Mouse (Mus musculus): ENCODE data around the gene Ubash3b. TPM values are rescaled to one million over a fixed set of nuclear protein-coding genes. Genes with fewer than 3 reads are reported as not detected.

The Ubash3b gene
- polyA plus RNA-seq, 1 experiment from 2014 or later, result 9.6 TPM

GRCm38 (mm10) chr9:41031590-41032489 lies 129.7 kb downstream of the Ubash3b start:
- H3K36me3 ChIP-seq (ENCODE audit: control insufficient read depth, insufficient read depth, low read length), result peaks cover 24% of the 10 kb centered on the region
- no peak overlapping the region for H3K9ac ChIP-seq (ENCODE audit: low read length)
- H3K27me3 ChIP-seq (ENCODE audit: control insufficient read depth, insufficient read depth, low read length), result no peaks in the 10 kb centered on the region
- peak overlapping the region in 1 of 2 experiments; percentile 33; a peak in 1 of 4 replicates for H3K27ac ChIP-seq (replicated peaks in 1 of 2; ENCODE audit: control insufficient read depth in 1 of 2, insufficient read depth in 1 of 2, low read depth in 2 of 2, low read length in 2 of 2)
- 40% methylated on average over 18 of the region's 18 CpGs for WGBS
- ATAC-seq (ENCODE audit: insufficient number of reproducible peaks, insufficient read depth, low FRiP score, low read depth), result no peak
- peaks cover 7 to 12% of the 10 kb centered on the region in 2 experiments for H3K4me1 ChIP-seq (ENCODE audit: control insufficient read depth in 2 of 2, insufficient read depth in 2 of 2, low read length in 2 of 2)
- H3K4me3 ChIP-seq (ENCODE audit: control insufficient read depth in 1 of 2, insufficient read depth in 1 of 2, low read depth in 1 of 2, low read length in 2 of 2), result no peak overlapping the region
- no peak overlapping the region; the same call in 1 of the 2 replicates for H3K4me2 ChIP-seq (ENCODE audit: low read length)
- H3K9me3 ChIP-seq (ENCODE audit: control insufficient read depth, low read length), result no peaks in the 10 kb centered on the region

- Histone ChIP-seq H3K9ac (ENCODE audit: low read length) (no peak overlapping the region), H3K4me1 (ENCODE audit: control insufficient read depth in 2 of 2, insufficient read depth in 2 of 2, low read length in 2 of 2) (peaks cover 7 to 12% of the 10 kb centered on the region in 2 experiments), H3K27ac (replicated peaks in 1 of 2; ENCODE audit: control insufficient read depth in 1 of 2, insufficient read depth in 1 of 2, low read depth in 2 of 2, low read length in 2 of 2) (no peak overlapping the region), H3K9me3 (ENCODE audit: control insufficient read depth, low read length) (no peaks in the 10 kb centered on the region), H3K4me2 (ENCODE audit: low read length) (no peak overlapping the region), H3K36me3 (ENCODE audit: control insufficient read depth, insufficient read depth, low read length) (peaks cover 21% of the 10 kb centered on the region), H3K27me3 (ENCODE audit: control insufficient read depth, insufficient read depth, low read length) (no peaks in the 10 kb centered on the region), H3K4me3 (ENCODE audit: control insufficient read depth in 1 of 2, insufficient read depth in 1 of 2, low read depth in 1 of 2, low read length in 2 of 2) (no peak overlapping the region)
- WGBS, result 79% methylated on average over 6 of the region's 6 CpGs
- no peak for ATAC-seq (ENCODE audit: insufficient number of reproducible peaks, insufficient read depth, low FRiP score, low read depth)
Observed at GRCm38 (mm10) chr9:41029827-41030226, 131.7 kb downstream of the Ubash3b start.

- 40% methylated on average over 5 of the region's 5 CpGs for WGBS
- Histone ChIP-seq H3K4me2 (ENCODE audit: low read length) (no peak overlapping the region), H3K36me3 (ENCODE audit: control insufficient read depth, insufficient read depth, low read length) (peaks cover 23% of the 10 kb centered on the region), H3K9me3 (ENCODE audit: control insufficient read depth, low read length) (no peaks in the 10 kb centered on the region), H3K27ac (replicated peaks in 1 of 2; ENCODE audit: control insufficient read depth in 1 of 2, insufficient read depth in 1 of 2, low read depth in 2 of 2, low read length in 2 of 2) (no peak overlapping the region), H3K27me3 (ENCODE audit: control insufficient read depth, insufficient read depth, low read length) (no peaks in the 10 kb centered on the region), H3K4me1 (ENCODE audit: control insufficient read depth in 2 of 2, insufficient read depth in 2 of 2, low read length in 2 of 2) (peaks cover 7 to 12% of the 10 kb centered on the region in 2 experiments), H3K9ac (ENCODE audit: low read length) (no peak overlapping the region), H3K4me3 (ENCODE audit: control insufficient read depth in 1 of 2, insufficient read depth in 1 of 2, low read depth in 1 of 2, low read length in 2 of 2) (no peak overlapping the region)
- no peak for ATAC-seq (ENCODE audit: insufficient number of reproducible peaks, insufficient read depth, low FRiP score, low read depth)
Observed at GRCm38 (mm10) chr9:41028470-41028869, 133.0 kb downstream of the Ubash3b start.

GRCm38 (mm10) chr9:41021690-41022089 lies 139.8 kb downstream of the Ubash3b start:
- H3K9me3 ChIP-seq (ENCODE audit: control insufficient read depth, low read length), result no peaks in the 10 kb centered on the region
- no peak for ATAC-seq (ENCODE audit: insufficient number of reproducible peaks, insufficient read depth, low FRiP score, low read depth)
- 34% methylated on average over 3 of the region's 3 CpGs for WGBS
- no peak overlapping the region for H3K27ac ChIP-seq (replicated peaks in 1 of 2; ENCODE audit: control insufficient read depth in 1 of 2, insufficient read depth in 1 of 2, low read depth in 2 of 2, low read length in 2 of 2)
- no peak overlapping the region for H3K4me3 ChIP-seq (ENCODE audit: control insufficient read depth in 1 of 2, insufficient read depth in 1 of 2, low read depth in 1 of 2, low read length in 2 of 2)
- peaks cover 25% of the 10 kb centered on the region; the same call in 1 of the 2 replicates for H3K36me3 ChIP-seq (ENCODE audit: control insufficient read depth, insufficient read depth, low read length)
- no peak overlapping the region for H3K9ac ChIP-seq (ENCODE audit: low read length)
- H3K27me3 ChIP-seq (ENCODE audit: control insufficient read depth, insufficient read depth, low read length), result no peaks in the 10 kb centered on the region
- H3K4me1 ChIP-seq (ENCODE audit: control insufficient read depth in 2 of 2, insufficient read depth in 2 of 2, low read length in 2 of 2), result peaks cover 3 to 5% of the 10 kb centered on the region in 2 experiments; a peak in 3 of 4 replicates
- no peak overlapping the region for H3K4me2 ChIP-seq (ENCODE audit: low read length)

- no peak for ATAC-seq (ENCODE audit: insufficient number of reproducible peaks, insufficient read depth, low FRiP score, low read depth)
- H3K27me3 ChIP-seq (ENCODE audit: control insufficient read depth, insufficient read depth, low read length), result no peaks in the 10 kb centered on the region
- H3K4me3 ChIP-seq (ENCODE audit: control insufficient read depth in 1 of 2, insufficient read depth in 1 of 2, low read depth in 1 of 2, low read length in 2 of 2), result no peak overlapping the region
- WGBS, result 81% methylated on average over 3 of the region's 3 CpGs
- H3K9me3 ChIP-seq (ENCODE audit: control insufficient read depth, low read length), result no peaks in the 10 kb centered on the region
- H3K27ac ChIP-seq (replicated peaks in 1 of 2; ENCODE audit: control insufficient read depth in 1 of 2, insufficient read depth in 1 of 2, low read depth in 2 of 2, low read length in 2 of 2), result no peak overlapping the region
- H3K9ac ChIP-seq (ENCODE audit: low read length), result no peak overlapping the region
- peaks cover 25% of the 10 kb centered on the region; the same call in 1 of the 2 replicates for H3K36me3 ChIP-seq (ENCODE audit: control insufficient read depth, insufficient read depth, low read length)
- H3K4me1 ChIP-seq (ENCODE audit: control insufficient read depth in 2 of 2, insufficient read depth in 2 of 2, low read length in 2 of 2), result peaks cover 3 to 5% of the 10 kb centered on the region in 2 experiments; a peak in 3 of 4 replicates
- no peak overlapping the region for H3K4me2 ChIP-seq (ENCODE audit: low read length)
Observed at GRCm38 (mm10) chr9:41020486-41020885, 141.0 kb downstream of the Ubash3b start.

- Histone ChIP-seq H3K9me3 (ENCODE audit: control insufficient read depth, low read length) (no peaks in the 10 kb centered on the region), H3K9ac (ENCODE audit: low read length) (no peak overlapping the region), H3K27ac (replicated peaks in 1 of 2; ENCODE audit: control insufficient read depth in 1 of 2, insufficient read depth in 1 of 2, low read depth in 2 of 2, low read length in 2 of 2) (no peak overlapping the region), H3K36me3 (ENCODE audit: control insufficient read depth, insufficient read depth, low read length) (peaks cover 11% of the 10 kb centered on the region), H3K27me3 (ENCODE audit: control insufficient read depth, insufficient read depth, low read length) (no peaks in the 10 kb centered on the region), H3K4me2 (ENCODE audit: low read length) (no peak overlapping the region), H3K4me3 (ENCODE audit: control insufficient read depth in 1 of 2, insufficient read depth in 1 of 2, low read depth in 1 of 2, low read length in 2 of 2) (no peak overlapping the region), H3K4me1 (ENCODE audit: control insufficient read depth in 2 of 2, insufficient read depth in 2 of 2, low read length in 2 of 2) (no peaks in the 10 kb centered on the region)
- WGBS, result 56% methylated on average over 4 of the region's 4 CpGs
- no peak for ATAC-seq (ENCODE audit: insufficient number of reproducible peaks, insufficient read depth, low FRiP score, low read depth)
Observed at GRCm38 (mm10) chr9:41014512-41014911, 147.0 kb downstream of the Ubash3b start.

GRCm38 (mm10) chr9:41012456-41012855 lies 149.0 kb downstream of the Ubash3b start:
- Histone ChIP-seq H3K4me2 (ENCODE audit: low read length) (no peak overlapping the region), H3K4me3 (ENCODE audit: control insufficient read depth in 1 of 2, insufficient read depth in 1 of 2, low read depth in 1 of 2, low read length in 2 of 2) (no peak overlapping the region), H3K36me3 (ENCODE audit: control insufficient read depth, insufficient read depth, low read length) (peaks cover 4% of the 10 kb centered on the region), H3K9ac (ENCODE audit: low read length) (no peak overlapping the region), H3K9me3 (ENCODE audit: control insufficient read depth, low read length) (no peaks in the 10 kb centered on the region), H3K4me1 (ENCODE audit: control insufficient read depth in 2 of 2, insufficient read depth in 2 of 2, low read length in 2 of 2) (no peaks in the 10 kb centered on the region), H3K27me3 (ENCODE audit: control insufficient read depth, insufficient read depth, low read length) (no peaks in the 10 kb centered on the region), H3K27ac (replicated peaks in 1 of 2; ENCODE audit: control insufficient read depth in 1 of 2, insufficient read depth in 1 of 2, low read depth in 2 of 2, low read length in 2 of 2) (no peak overlapping the region)
- 92% methylated on average over 5 of the region's 5 CpGs for WGBS
- no peak for ATAC-seq (ENCODE audit: insufficient number of reproducible peaks, insufficient read depth, low FRiP score, low read depth)
